Mouse (Mus musculus) bone marrow macrophage, adult 2 months (primary cell): Measurements from ENCODE around the gene Stxbp6.

ENCODE experiments used
- CTCF ChIP-seq: IDR thresholded peaks from 2 replicates; pipeline ENCODE4 v1.5.1; 2012; ENCODE audit warnings: low read depth, mild to moderate bottlenecking, low read length, moderate library complexity
- POLR2A ChIP-seq: IDR thresholded peaks from 2 replicates; pipeline ENCODE4 v1.6.1; 2012; ENCODE audit warnings: mild to moderate bottlenecking, low read depth, low read length, borderline replicate concordance

DNA sequence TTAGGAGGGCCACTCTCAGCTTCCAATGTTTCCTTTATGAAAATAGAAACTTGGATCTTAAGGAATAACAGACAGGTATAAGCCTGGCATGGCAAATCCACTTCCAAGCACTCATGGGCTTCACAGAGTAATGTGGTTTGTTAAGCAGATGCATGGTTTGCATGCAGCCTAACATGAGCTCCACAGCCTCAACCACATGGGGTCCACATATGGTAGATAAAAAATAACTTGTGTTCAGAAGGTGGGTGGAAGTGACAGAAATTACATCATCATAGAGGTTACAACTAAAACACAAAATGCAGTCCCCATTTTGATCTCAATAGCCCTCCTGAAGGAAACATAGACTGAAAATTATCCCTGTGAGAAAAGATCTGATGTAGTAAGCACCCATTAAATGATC, 63.5 kb downstream of the Stxbp6 start:
- TF ChIP-seq CTCF: no peak
- no peak for TF ChIP-seq POLR2A
